Mouse (Mus musculus) erythroblast, embryonic 14.5 days (primary cell): Measurements from ENCODE around the gene Actl6b. TPM values are rescaled to one million over a fixed set of nuclear protein-coding genes. Genes with fewer than 3 reads are reported as not detected.

Source experiments
- H3K27me3 ChIP-seq: 2 replicates; pipeline ENCODE4 v1.6.1; 2012; ENCODE audit warnings: inconsistent platforms; ENCODE audit not compliant: control insufficient read depth
- H3K36me3 ChIP-seq: 2 replicates; pipeline ENCODE4 v1.6.1; 2012; ENCODE audit warnings: mild to moderate bottlenecking, inconsistent platforms; ENCODE audit not compliant: control insufficient read depth
- H3K4me1 ChIP-seq: 2 replicates; pipeline ENCODE4 v1.6.1; 2012; ENCODE audit warnings: inconsistent platforms; ENCODE audit not compliant: control insufficient read depth
- H3K4me3 ChIP-seq: replicated peaks from 2 replicates; pipeline ENCODE3; 2012; ENCODE audit warnings: moderate library complexity, mild to moderate bottlenecking, inconsistent platforms
- H3K9me3 ChIP-seq: 2 replicates; pipeline ENCODE4 v1.6.1; 2012; ENCODE audit warnings: low read length, inconsistent platforms, mixed read lengths; ENCODE audit not compliant: control insufficient read depth
- GATA1 ChIP-seq: IDR thresholded peaks from 2 replicates; pipeline ENCODE4 v1.6.1; 2012; ENCODE audit warnings: low read length, inconsistent platforms, mixed read lengths
- TAL1 ChIP-seq: IDR thresholded peaks from 3 replicates; pipeline ENCODE4 v1.6.1; 2012; ENCODE audit warnings: low read length, inconsistent platforms, mixed read lengths
- polyA plus RNA-seq: library from polyadenylated mRNA; stranded (reverse); fragments of >175 nt; gene quantifications from 2 replicates; pipeline ENCODE4 v1.2.3, GENCODE M21; 2012

The Actl6b gene
- polyA plus RNA-seq, 1 experiment, result not detected

GRCm38 (mm10) chr5:137519691-137520550, 33.4 kb upstream of the Actl6b start:
- peaks cover 16% of the 10 kb centered on the region for H3K4me1 ChIP-seq
- H3K36me3 ChIP-seq, result peaks cover 83% of the 10 kb centered on the region
- no peaks in the 10 kb centered on the region for H3K9me3 ChIP-seq
- no peak overlapping the region for H3K4me3 ChIP-seq
- no peaks in the 10 kb centered on the region for H3K27me3 ChIP-seq
- no peak for TF ChIP-seq GATA1
- TF ChIP-seq TAL1, result no peak

- Histone ChIP-seq H3K36me3 (peaks cover 97% of the 10 kb centered on the region), H3K4me3 (no peak overlapping the region), H3K27me3 (no peaks in the 10 kb centered on the region), H3K9me3 (no peaks in the 10 kb centered on the region), H3K4me1 (peaks cover 18% of the 10 kb centered on the region)
- no peak for TF ChIP-seq GATA1
- no peak for TF ChIP-seq TAL1
These were observed 31.5 kb upstream of the Actl6b start for GRCm38 (mm10) chr5:137521861-137522260.

- Histone ChIP-seq H3K9me3 (no peaks in the 10 kb centered on the region), H3K27me3 (no peaks in the 10 kb centered on the region), H3K4me1 (peaks cover 17% of the 10 kb centered on the region), H3K36me3 (peaks cover 98% of the 10 kb centered on the region), H3K4me3 (no peak overlapping the region)
- TF ChIP-seq GATA1, result no peak
- TF ChIP-seq TAL1, result no peak
These were observed 30.6 kb upstream of the Actl6b start for GRCm38 (mm10) chr5:137522711-137523110.

GRCm38 (mm10) chr5:137523396-137524250, 29.7 kb upstream of the Actl6b start:
- peaks cover 99% of the 10 kb centered on the region for H3K36me3 ChIP-seq
- H3K4me3 ChIP-seq, result no peak overlapping the region
- no peaks in the 10 kb centered on the region for H3K9me3 ChIP-seq
- peaks cover 25% of the 10 kb centered on the region for H3K4me1 ChIP-seq
- no peak for TF ChIP-seq GATA1
- no peak for TF ChIP-seq TAL1
- H3K27me3 ChIP-seq, result no peaks in the 10 kb centered on the region

- peaks cover 99% of the 10 kb centered on the region for H3K36me3 ChIP-seq
- peaks cover 29% of the 10 kb centered on the region for H3K4me1 ChIP-seq
- no peak for TF ChIP-seq GATA1
- TF ChIP-seq TAL1, result no peak
- H3K9me3 ChIP-seq, result no peaks in the 10 kb centered on the region
- no peaks in the 10 kb centered on the region for H3K27me3 ChIP-seq
- H3K4me3 ChIP-seq, result no peak overlapping the region
These were observed 29.1 kb upstream of the Actl6b start for GRCm38 (mm10) chr5:137524251-137524515.

- peaks cover 99% of the 10 kb centered on the region for H3K36me3 ChIP-seq
These were observed 28.6 kb upstream of the Actl6b start for GRCm38 (mm10) chr5:137524671-137525070.

GRCm38 (mm10) chr5:137525511-137525910, 27.8 kb upstream of the Actl6b start:
- H3K36me3 ChIP-seq, result peaks cover 99% of the 10 kb centered on the region
- H3K27me3 ChIP-seq, result no peaks in the 10 kb centered on the region
- H3K4me3 ChIP-seq, result no peak overlapping the region
- no peak for TF ChIP-seq TAL1
- no peak for TF ChIP-seq GATA1
- H3K4me1 ChIP-seq, result peaks cover 42% of the 10 kb centered on the region
- no peaks in the 10 kb centered on the region for H3K9me3 ChIP-seq

More at GRCm38 (mm10) chr5:137524671-137525070, 28.6 kb upstream of the Actl6b start:
- Histone ChIP-seq H3K27me3 (no peaks in the 10 kb centered on the region), H3K4me1 (peaks cover 34% of the 10 kb centered on the region), H3K4me3 (no peak overlapping the region), H3K9me3 (no peaks in the 10 kb centered on the region)
- no peak for TF ChIP-seq TAL1
- TF ChIP-seq GATA1, result no peak

- Histone ChIP-seq H3K4me1 (peaks cover 50% of the 10 kb centered on the region), H3K27me3 (no peaks in the 10 kb centered on the region), H3K36me3 (peaks cover 94% of the 10 kb centered on the region), H3K9me3 (no peaks in the 10 kb centered on the region), H3K4me3 (peak overlapping the region; percentile 13)
- TF ChIP-seq TAL1, result no peak
- no peak for TF ChIP-seq GATA1
These were observed 27.0 kb upstream of the Actl6b start for GRCm38 (mm10) chr5:137526192-137526936.

DNA sequence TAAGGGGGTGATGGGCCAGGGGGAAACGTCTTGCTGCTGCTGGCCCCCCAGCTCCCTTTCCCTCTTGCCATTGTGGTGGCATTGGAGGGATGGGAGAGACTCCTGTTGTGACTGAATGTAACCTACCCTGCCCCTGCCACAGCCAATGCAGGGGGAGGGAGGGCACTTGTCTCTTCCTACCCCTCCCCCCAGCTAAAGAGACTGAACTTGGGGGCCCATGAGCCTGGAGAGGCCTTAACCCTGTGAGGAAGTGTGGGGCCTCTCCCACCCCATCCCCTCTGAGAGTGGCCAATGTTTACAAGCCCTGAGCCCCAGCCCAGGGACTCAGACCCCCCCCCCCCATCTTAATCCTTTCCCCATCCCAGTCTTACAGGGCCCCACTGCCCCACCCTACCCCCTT, 25.9 kb upstream of the Actl6b start:
- TF ChIP-seq GATA1 (no peak), TAL1 (no peak)
- Histone ChIP-seq H3K4me1 (peaks cover 61% of the 10 kb centered on the region), H3K36me3 (peaks cover 83% of the 10 kb centered on the region)

More for the DNA sequence above, 25.9 kb upstream of the Actl6b start:
- H3K27me3 ChIP-seq, result no peaks in the 10 kb centered on the region
- H3K4me3 ChIP-seq, result no peak overlapping the region
- H3K9me3 ChIP-seq, result no peaks in the 10 kb centered on the region
